ENCODE assay signal across 9 mouse cellular contexts in the genomic region with DNA sequence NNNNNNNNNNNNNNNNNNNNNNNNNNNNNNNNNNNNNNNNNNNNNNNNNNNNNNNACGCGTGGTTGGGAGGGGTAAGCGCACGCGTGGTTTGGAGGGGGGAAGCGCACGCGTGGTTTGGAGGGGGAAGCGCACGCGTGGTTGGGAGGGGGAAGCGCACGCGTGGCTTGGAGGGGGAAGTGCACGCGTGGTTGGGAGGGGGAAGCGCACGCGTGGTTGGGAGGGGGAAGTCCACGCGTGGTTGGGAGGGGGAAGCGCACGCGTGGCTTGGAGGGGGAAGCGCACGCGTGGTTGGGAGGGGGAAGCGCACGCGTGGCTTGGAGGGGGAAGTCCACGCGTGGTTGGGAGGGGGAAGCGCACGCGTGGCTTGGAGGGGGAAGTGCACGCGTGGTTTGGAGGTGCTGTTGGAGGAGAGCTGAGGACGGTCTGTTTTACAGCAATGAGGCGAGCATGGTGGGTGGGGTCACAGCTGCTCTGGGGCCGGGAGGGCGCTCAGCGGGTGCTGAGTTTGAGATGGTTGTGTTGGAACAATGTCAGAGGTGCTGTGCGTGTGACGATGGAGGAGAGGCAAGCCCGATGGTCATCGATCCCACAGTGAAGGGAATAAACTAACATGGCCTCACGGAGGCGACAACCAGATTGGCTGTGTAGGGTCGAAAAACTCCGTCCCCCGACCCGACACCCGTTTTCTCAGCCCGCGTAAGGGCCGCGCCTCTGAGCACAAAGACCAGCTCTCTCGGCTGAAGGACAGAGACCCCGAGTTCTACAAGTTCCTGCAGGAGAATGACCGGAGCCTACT. TPM values are rescaled to one million over a fixed set of nuclear protein-coding genes. Genes with fewer than 3 reads are reported as not detected.
DNase-seq lines count a peak whose midpoint lies in the region; ATAC-seq and TF ChIP-seq lines count a peak whose summit lies in the region.
"Had no signal": no experiment of that assay in that cellular context is flagged by ENCODE, and none has a peak within 500 bp of the region (broad histone marks: within the 10 kb centered on the region; RNA-seq: fewer than 3 reads in every experiment).

No protein-coding gene starts in this region.

- H3K27ac ChIP-seq in embryonic facial prominence, embryonic 14.5 days (replicated peaks; ENCODE audit: low read depth, low read length), result peak overlapping the region; percentile 90
- H3K27ac ChIP-seq in limb, embryonic 14.5 days (replicated peaks; ENCODE audit: low read depth, low read length), result no peak overlapping the region; the same call in 1 of the 2 replicates
- peak overlapping the region; percentile 94; the same call in 1 of the 2 replicates for H3K27ac ChIP-seq in neural tube, embryonic 15.5 days (replicated peaks)

- peaks cover 59% of the 10 kb centered on the region for H3K36me3 ChIP-seq in embryonic facial prominence, embryonic 14.5 days (ENCODE audit: control insufficient read depth, insufficient read depth, low read length)
- H3K36me3 ChIP-seq in limb, embryonic 14.5 days (ENCODE audit: control insufficient read depth, insufficient read depth, low read length), result peaks cover 60% of the 10 kb centered on the region
- peaks cover 56% of the 10 kb centered on the region for H3K36me3 ChIP-seq in neural tube, embryonic 15.5 days

- H3K27me3 ChIP-seq in embryonic facial prominence, embryonic 14.5 days (replicated peaks; ENCODE audit: control insufficient read depth, insufficient read depth, low read length), result no peaks in the 10 kb centered on the region
- H3K27me3 ChIP-seq in limb, embryonic 14.5 days (ENCODE audit: control insufficient read depth, insufficient read depth, low read length), result no peaks in the 10 kb centered on the region
- H3K27me3 ChIP-seq in neural tube, embryonic 15.5 days (replicated peaks), result no peaks in the 10 kb centered on the region
- H3K27me3 ChIP-seq: Patski had no signal

- peak overlapping the region; percentile 93 for H3K4me2 ChIP-seq in embryonic facial prominence, embryonic 14.5 days (ENCODE audit: low read depth, low read length)
- H3K4me2 ChIP-seq in limb, embryonic 14.5 days (replicated peaks; ENCODE audit: low read depth, low read length, severe bottlenecking), result peak overlapping the region; percentile 88
- H3K4me2 ChIP-seq in neural tube, embryonic 15.5 days, result peak overlapping the region; percentile 92

- TF ChIP-seq POLR2A in limb, embryonic 14.5 days (IDR thresholded peaks at IDR 0.05; ENCODE audit: borderline replicate concordance, extremely low read depth, insufficient read depth, insufficient read length), result no peak

- peak overlapping the region; percentile 91 for H3K4me3 ChIP-seq in embryonic facial prominence, embryonic 14.5 days (ENCODE audit: low read depth, low read length)
- H3K4me3 ChIP-seq in limb, embryonic 14.5 days (replicated peaks; ENCODE audit: low read length), result peak overlapping the region; percentile 86
- H3K4me3 ChIP-seq in neural tube, embryonic 15.5 days (replicated peaks), result peak overlapping the region; percentile 73

- peak; percentile 65 for DNase-seq in cerebellum, adult 9-11 months
- DNase-seq in cerebellum, postnatal 36 days, result no peak
- peak; percentile 48 for DNase-seq in A20 (ENCODE audit: low read depth, low spot score)
- no peak for DNase-seq in embryonic facial prominence, embryonic 14.5 days (ENCODE audit: low spot score)
- DNase-seq in limb, embryonic 14.5 days (ENCODE audit: low spot score), result no peak
- DNase-seq in right cerebral cortex, postnatal 4 days, result no peak

- 28% methylated on average over 54 of the region's 60 CpGs for WGBS in embryonic facial prominence, embryonic 14.5 days
- 29% methylated on average over 55 of the region's 60 CpGs for WGBS in limb, embryonic 14.5 days
- WGBS in neural tube, embryonic 15.5 days, result 24% methylated on average over 58 of the region's 60 CpGs

- peak overlapping the region; percentile 76 for H3K9ac ChIP-seq in embryonic facial prominence, embryonic 14.5 days (ENCODE audit: low read depth, low read length)
- peak overlapping the region; percentile 61 for H3K9ac ChIP-seq in limb, embryonic 14.5 days (ENCODE audit: low read depth, low read length, severe bottlenecking)
- H3K9ac ChIP-seq in neural tube, embryonic 15.5 days (replicated peaks), result no peak overlapping the region

- no peaks in the 10 kb centered on the region for H3K9me3 ChIP-seq in embryonic facial prominence, embryonic 14.5 days (ENCODE audit: control insufficient read depth, low read length)
- H3K9me3 ChIP-seq in limb, embryonic 14.5 days (ENCODE audit: control insufficient read depth, low read length), result no peaks in the 10 kb centered on the region
- no peaks in the 10 kb centered on the region for H3K9me3 ChIP-seq in neural tube, embryonic 15.5 days (replicated peaks)

- peaks cover 4% of the 10 kb centered on the region; the same call in 1 of the 2 replicates for H3K4me1 ChIP-seq in embryonic facial prominence, embryonic 14.5 days (ENCODE audit: control insufficient read depth, insufficient read depth, low read length)
- peaks cover 11% of the 10 kb centered on the region for H3K4me1 ChIP-seq in limb, embryonic 14.5 days (ENCODE audit: control insufficient read depth, insufficient read depth, low read length)
- H3K4me1 ChIP-seq in neural tube, embryonic 15.5 days, result peaks cover 23% of the 10 kb centered on the region

- ATAC-seq in embryonic facial prominence, embryonic 14.5 days (ENCODE audit: low read depth), result no peak
- no peak for ATAC-seq in limb, embryonic 14.5 days (ENCODE audit: low FRiP score, low read depth)
- no peak for ATAC-seq in neural tube, embryonic 15.5 days (ENCODE audit: low FRiP score)
- ATAC-seq in monocyte, adult 5-6 weeks (replicated peaks; ENCODE audit: insufficient number of reproducible peaks, low FRiP score, low TSS enrichment, poor library complexity, severe bottlenecking), result no peak
- ATAC-seq: Patski had no signal

RNA-seq across cellular contexts. Expression of a gene that starts 1.0 kb away (rescaled TPM):
- 56.5 and 59.5 TPM in 2 replicates for polyA plus RNA-seq in embryonic facial prominence, embryonic 14.5 days (2014; fragmentation: Nextera tagmentation; extraction: Ambion mirVana)
- polyA plus RNA-seq in limb, embryonic 14.5 days (2012; rRNA removed), result 130 and 147 TPM in 2 replicates
- 61.2 and 62.7 TPM in 2 replicates for polyA plus RNA-seq in limb, embryonic 14.5 days (2014; fragmentation: Nextera tagmentation; extraction: Ambion mirVana)
- 50.4 and 61.6 TPM in 2 replicates for polyA plus RNA-seq in neural tube, embryonic 15.5 days (2015; fragmentation: Nextera tagmentation; extraction: Ambion mirVana)
- 33.0 to 53.8 TPM (median 40.5 TPM) in 3 replicates for total RNA-seq in monocyte, adult 5-6 weeks (2017)

RNA-seq across cellular contexts. Expression of a gene that starts 2.2 kb away (rescaled TPM):
- polyA plus RNA-seq in embryonic facial prominence, embryonic 14.5 days (2014; fragmentation: Nextera tagmentation; extraction: Ambion mirVana), result 23.9 and 25.8 TPM in 2 replicates
- polyA plus RNA-seq in limb, embryonic 14.5 days (2012; rRNA removed), result 104 and 133 TPM in 2 replicates
- polyA plus RNA-seq in limb, embryonic 14.5 days (2014; fragmentation: Nextera tagmentation; extraction: Ambion mirVana), result 32.2 and 36.6 TPM in 2 replicates
- polyA plus RNA-seq in neural tube, embryonic 15.5 days (2015; fragmentation: Nextera tagmentation; extraction: Ambion mirVana), result 27.2 and 28.7 TPM in 2 replicates
- 4.3 to 17.1 TPM (median 16.9 TPM) in 3 replicates for total RNA-seq in monocyte, adult 5-6 weeks (2017)

RNA-seq across cellular contexts. Expression of a gene that starts 18.6 kb away (rescaled TPM):
- polyA plus RNA-seq in embryonic facial prominence, embryonic 14.5 days (2014; fragmentation: Nextera tagmentation; extraction: Ambion mirVana), result 0.35 and 0.56 TPM in 2 replicates
- polyA plus RNA-seq in limb, embryonic 14.5 days (2012; rRNA removed), result 0.58 and 0.78 TPM in 2 replicates
- polyA plus RNA-seq in limb, embryonic 14.5 days (2014; fragmentation: Nextera tagmentation; extraction: Ambion mirVana), result 0.12 and 0.43 TPM in 2 replicates
- 1.7 TPM in 2 replicates for polyA plus RNA-seq in neural tube, embryonic 15.5 days (2015; fragmentation: Nextera tagmentation; extraction: Ambion mirVana)
- total RNA-seq in monocyte, adult 5-6 weeks (2017), result 0.19 to 1.8 TPM (median 0.29 TPM) in 3 replicates

RNA-seq across cellular contexts. Expression of a gene that starts 21.2 kb away (rescaled TPM):
- 1.5 and 2.2 TPM in 2 replicates for polyA plus RNA-seq in embryonic facial prominence, embryonic 14.5 days (2014; fragmentation: Nextera tagmentation; extraction: Ambion mirVana)
- 0.25 and 0.54 TPM in 2 replicates for polyA plus RNA-seq in limb, embryonic 14.5 days (2012; rRNA removed)
- polyA plus RNA-seq in limb, embryonic 14.5 days (2014; fragmentation: Nextera tagmentation; extraction: Ambion mirVana), result 1.0 and 1.2 TPM in 2 replicates
- 2.3 and 2.8 TPM in 2 replicates for polyA plus RNA-seq in neural tube, embryonic 15.5 days (2015; fragmentation: Nextera tagmentation; extraction: Ambion mirVana)
- 0.19 to 0.48 TPM in 2 of 3 replicates, not detected in the other for total RNA-seq in monocyte, adult 5-6 weeks (2017)

RNA-seq across cellular contexts. Expression of a gene that starts 33.7 kb away (rescaled TPM):
- polyA plus RNA-seq in embryonic facial prominence, embryonic 14.5 days (2014; fragmentation: Nextera tagmentation; extraction: Ambion mirVana), result 0.74 and 0.79 TPM in 2 replicates
- 2.2 and 2.4 TPM in 2 replicates for polyA plus RNA-seq in limb, embryonic 14.5 days (2012; rRNA removed)
- polyA plus RNA-seq in limb, embryonic 14.5 days (2014; fragmentation: Nextera tagmentation; extraction: Ambion mirVana), result 0.41 and 1.4 TPM in 2 replicates
- 4.2 and 6.2 TPM in 2 replicates for polyA plus RNA-seq in neural tube, embryonic 15.5 days (2015; fragmentation: Nextera tagmentation; extraction: Ambion mirVana)
- total RNA-seq in monocyte, adult 5-6 weeks (2017), result 2.6 to 12.3 TPM (median 3.3 TPM) in 3 replicates

Comparison
In these comparisons a context has a peak if more than half of its experiments do, and no peak if none do; other contexts are left out.
1. DNase-seq: peak in cerebellum, adult 9-11 months (single experiment) and A20 (single experiment); none in cerebellum, postnatal 36 days (0 of 2), embryonic facial prominence, embryonic 14.5 days (single experiment), limb, embryonic 14.5 days (single experiment) and right cerebral cortex, postnatal 4 days (single experiment).
2. Peak in every context shown above with its lines, with median percentiles within 50 percentile points of each other: H3K4me2 ChIP-seq and H3K4me3 ChIP-seq.